Mouse (Mus musculus) limb, embryonic 12.5 days (tissue): ENCODE measurements around the gene Atp13a2. TPM values are rescaled to one million over a fixed set of nuclear protein-coding genes. Genes with fewer than 3 reads are reported as not detected.
A peak's percentile ranks its signal among the peaks of the same experiment; 100 is the strongest.

Experiments
- ATAC-seq: fragments of 200-750 bp; cut with Nextera tagmentation; 2 replicates; pipeline ENCODE4 v1.8.0; 2017; ENCODE audit warnings: low read depth, moderate TSS enrichment; ENCODE audit not compliant: insufficient number of reproducible peaks, insufficient read depth, low FRiP score, low TSS enrichment
- H3K27ac ChIP-seq: fragments of 300-500 bp; sonication (generic); 2 replicates; pipeline ENCODE4 v1.5.1; 2016; ENCODE audit warnings: mild to moderate bottlenecking, moderate library complexity
- H3K27me3 ChIP-seq: fragments of 300-500 bp; sonication (generic); 2 replicates; pipeline ENCODE4 v1.6.1; 2016; ENCODE audit warnings: mild to moderate bottlenecking, moderate library complexity
- H3K36me3 ChIP-seq: fragments of 300-500 bp; sonication (generic); 2 replicates; pipeline ENCODE4 v1.6.1; 2016; ENCODE audit warnings: mild to moderate bottlenecking, moderate library complexity
- H3K4me1 ChIP-seq: fragments of 300-500 bp; sonication (generic); replicated peaks from 2 replicates; pipeline ENCODE4 v1.6.1; 2016
- H3K4me2 ChIP-seq: fragments of 300-500 bp; sonication (generic); 2 replicates; pipeline ENCODE4 v1.6.1; 2016; ENCODE audit warnings: mild to moderate bottlenecking, moderate library complexity
- H3K4me3 ChIP-seq: fragments of 300-500 bp; sonication (generic); replicated peaks from 2 replicates; pipeline ENCODE4 v1.5.1; 2016; ENCODE audit warnings: mild to moderate bottlenecking
- H3K9ac ChIP-seq: fragments of 300-500 bp; sonication (generic); replicated peaks from 2 replicates; pipeline ENCODE4 v1.6.1; 2016; ENCODE audit warnings: mild to moderate bottlenecking, moderate library complexity
- H3K9me3 ChIP-seq: fragments of 300-500 bp; sonication (generic); 2 replicates; pipeline ENCODE4 v1.6.1; 2016; ENCODE audit warnings: mild to moderate bottlenecking, moderate library complexity
- WGBS: fragments of 180-500 bp; shearing (Covaris S2); methylation state at CpG from one replicate; pipeline ENCODE4 v1.1.7; 2016; 5-methylcytosine and 5-hydroxymethylcytosine counted together
- polyA plus RNA-seq: library from polyadenylated mRNA; unstranded; fragments of >200 nt; fragmentation: Nextera tagmentation; extraction: Ambion mirVana; gene quantifications from 2 replicates; pipeline ENCODE4 v1.2.1, GENCODE M21; 2016

Atp13a2 gene
- 44.1 and 46.0 TPM in 2 replicates for polyA plus RNA-seq

GRCm38 (mm10) chr4:140986711-140987395, at the start of gene Atp13a2:
Gene Atp13a2, plus strand, starts transcription at chr4:140986873.
- peak; percentile 77 for ATAC-seq
- Histone ChIP-seq H3K4me3 (peak within 1 kb of the TSS; percentile 90), H3K9me3 (no peaks in the 10 kb centered on the region), H3K4me2 (peak within 1 kb of the TSS; percentile 80), H3K9ac (peak within 1 kb of the TSS; percentile 86), H3K4me1 (peaks cover 33% of the 10 kb centered on the region), H3K27me3 (no peaks in the 10 kb centered on the region), H3K36me3 (peaks cover 12% of the 10 kb centered on the region), H3K27ac (no peak within 1 kb of the TSS)
- under 1% methylated on average over 58 of the region's 58 CpGs for WGBS

- 89% methylated on average over 12 of the region's 12 CpGs for whole genome bisulfite sequencing
Measured at GRCm38 (mm10) chr4:140944356-140944755, 42.3 kb upstream of the Atp13a2 start.

GRCm38 (mm10) chr4:140944961-140945442, 41.7 kb upstream of the Atp13a2 start:
- Histone ChIP-seq H3K9ac (no peak overlapping the region), H3K36me3 (no peaks in the 10 kb centered on the region), H3K4me3 (no peak overlapping the region), H3K4me2 (no peak overlapping the region), H3K27me3 (no peaks in the 10 kb centered on the region), H3K9me3 (peaks cover 5% of the 10 kb centered on the region; the same call in 1 of the 2 replicates), H3K4me1 (0 out of 2 replicates have a peak, but pooled peaks cover 5% of the 10 kb centered on the region), H3K27ac (no peak overlapping the region)
- 84% methylated on average over 5 of the region's 5 CpGs for WGBS
- ATAC-seq: no peak

More at GRCm38 (mm10) chr4:140944356-140944755, 42.3 kb upstream of the Atp13a2 start:
- Histone ChIP-seq H3K27ac (no peak overlapping the region), H3K4me1 (0 out of 2 replicates have a peak, but pooled peaks cover 5% of the 10 kb centered on the region), H3K4me3 (no peak overlapping the region), H3K4me2 (no peak overlapping the region), H3K9me3 (peaks cover 5% of the 10 kb centered on the region; the same call in 1 of the 2 replicates), H3K36me3 (no peaks in the 10 kb centered on the region), H3K9ac (no peak overlapping the region), H3K27me3 (no peaks in the 10 kb centered on the region)
- no peak for ATAC-seq

- H3K27ac ChIP-seq: no peak overlapping the region
- no peak for ATAC-seq
- no peak overlapping the region for H3K4me3 ChIP-seq
- no peak overlapping the region for H3K4me2 ChIP-seq
- H3K27me3 ChIP-seq: no peaks in the 10 kb centered on the region
- WGBS: 95% methylated on average over 4 of the region's 4 CpGs
- H3K36me3 ChIP-seq: no peaks in the 10 kb centered on the region
- peaks cover 5% of the 10 kb centered on the region; the same call in 1 of the 2 replicates for H3K9me3 ChIP-seq
- H3K9ac ChIP-seq: no peak overlapping the region
- H3K4me1 ChIP-seq: 0 out of 2 replicates have a peak, but pooled peaks cover 5% of the 10 kb centered on the region
Measured at GRCm38 (mm10) chr4:140945571-140945970, 41.1 kb upstream of the Atp13a2 start.

- Histone ChIP-seq H3K9me3 (peaks cover 5% of the 10 kb centered on the region; the same call in 1 of the 2 replicates), H3K36me3 (no peaks in the 10 kb centered on the region), H3K4me2 (no peak overlapping the region), H3K4me1 (0 out of 2 replicates have a peak, but pooled peaks cover 5% of the 10 kb centered on the region), H3K4me3 (no peak overlapping the region), H3K27me3 (no peaks in the 10 kb centered on the region), H3K9ac (no peak overlapping the region), H3K27ac (no peak overlapping the region)
- no peak for ATAC-seq
- WGBS: 76% methylated on average over 4 of the region's 4 CpGs
Measured at GRCm38 (mm10) chr4:140946048-140946447, 40.6 kb upstream of the Atp13a2 start.

GRCm38 (mm10) chr4:140946580-140947205, 40.0 kb upstream of the Atp13a2 start:
- WGBS: 68% methylated on average over 14 of the region's 14 CpGs
- no peak for ATAC-seq
- Histone ChIP-seq H3K9ac (no peak overlapping the region), H3K36me3 (no peaks in the 10 kb centered on the region), H3K4me1 (0 out of 2 replicates have a peak, but pooled peaks cover 5% of the 10 kb centered on the region), H3K4me3 (no peak overlapping the region), H3K9me3 (peaks cover 5% of the 10 kb centered on the region; the same call in 1 of the 2 replicates), H3K4me2 (no peak overlapping the region), H3K27me3 (no peaks in the 10 kb centered on the region), H3K27ac (no peak overlapping the region)

GRCm38 (mm10) chr4:140947487-140948440, 38.9 kb upstream of the Atp13a2 start:
- Histone ChIP-seq H3K36me3 (no peaks in the 10 kb centered on the region), H3K4me3 (no peak overlapping the region), H3K4me2 (no peak overlapping the region), H3K9me3 (peaks cover 5% of the 10 kb centered on the region; the same call in 1 of the 2 replicates), H3K27ac (no peak overlapping the region), H3K4me1 (0 out of 2 replicates have a peak, but pooled peaks cover 5% of the 10 kb centered on the region), H3K27me3 (no peaks in the 10 kb centered on the region), H3K9ac (no peak overlapping the region)
- 81% methylated on average over 12 of the region's 12 CpGs for WGBS
- no peak for ATAC-seq

GRCm38 (mm10) chr4:140948481-140948880, 38.2 kb upstream of the Atp13a2 start:
- Histone ChIP-seq H3K9ac (no peak overlapping the region), H3K36me3 (no peaks in the 10 kb centered on the region), H3K27ac (no peak overlapping the region), H3K4me2 (no peak overlapping the region), H3K9me3 (peaks cover 5% of the 10 kb centered on the region; the same call in 1 of the 2 replicates), H3K27me3 (no peaks in the 10 kb centered on the region), H3K4me3 (no peak overlapping the region), H3K4me1 (0 out of 2 replicates have a peak, but pooled peaks cover 5% of the 10 kb centered on the region)
- no peak for ATAC-seq
- 78% methylated on average over 6 of the region's 6 CpGs for WGBS

GRCm38 (mm10) chr4:140949052-140949451, 37.6 kb upstream of the Atp13a2 start:
- Histone ChIP-seq H3K27me3 (no peaks in the 10 kb centered on the region), H3K36me3 (no peaks in the 10 kb centered on the region), H3K4me1 (0 out of 2 replicates have a peak, but pooled peaks cover 5% of the 10 kb centered on the region), H3K4me2 (no peak overlapping the region), H3K4me3 (no peak overlapping the region), H3K9me3 (peaks cover 2% of the 10 kb centered on the region; the same call in 1 of the 2 replicates), H3K9ac (no peak overlapping the region), H3K27ac (no peak overlapping the region)
- 80% methylated on average over 8 of the region's 8 CpGs for WGBS
- no peak for ATAC-seq

GRCm38 (mm10) chr4:140949616-140950015, 37.1 kb upstream of the Atp13a2 start:
- Histone ChIP-seq H3K27me3 (no peaks in the 10 kb centered on the region), H3K36me3 (no peaks in the 10 kb centered on the region), H3K9me3 (no peaks in the 10 kb centered on the region), H3K27ac (no peak overlapping the region), H3K4me2 (no peak overlapping the region), H3K4me1 (0 out of 2 replicates have a peak, but pooled peaks cover 5% of the 10 kb centered on the region), H3K4me3 (no peak overlapping the region), H3K9ac (no peak overlapping the region)
- ATAC-seq: no peak
- 81% methylated on average over 16 of the region's 16 CpGs for WGBS
